Mouse (Mus musculus): Measurements from ENCODE around the gene Prorsd1. TPM values are rescaled to one million over a fixed set of nuclear protein-coding genes. Genes with fewer than 3 reads are reported as not detected.

Prorsd1 gene
- polyA plus RNA-seq (2015; fragmentation: Nextera tagmentation; extraction: Ambion mirVana): 6.4 and 9.4 TPM in 2 replicates

DNA sequence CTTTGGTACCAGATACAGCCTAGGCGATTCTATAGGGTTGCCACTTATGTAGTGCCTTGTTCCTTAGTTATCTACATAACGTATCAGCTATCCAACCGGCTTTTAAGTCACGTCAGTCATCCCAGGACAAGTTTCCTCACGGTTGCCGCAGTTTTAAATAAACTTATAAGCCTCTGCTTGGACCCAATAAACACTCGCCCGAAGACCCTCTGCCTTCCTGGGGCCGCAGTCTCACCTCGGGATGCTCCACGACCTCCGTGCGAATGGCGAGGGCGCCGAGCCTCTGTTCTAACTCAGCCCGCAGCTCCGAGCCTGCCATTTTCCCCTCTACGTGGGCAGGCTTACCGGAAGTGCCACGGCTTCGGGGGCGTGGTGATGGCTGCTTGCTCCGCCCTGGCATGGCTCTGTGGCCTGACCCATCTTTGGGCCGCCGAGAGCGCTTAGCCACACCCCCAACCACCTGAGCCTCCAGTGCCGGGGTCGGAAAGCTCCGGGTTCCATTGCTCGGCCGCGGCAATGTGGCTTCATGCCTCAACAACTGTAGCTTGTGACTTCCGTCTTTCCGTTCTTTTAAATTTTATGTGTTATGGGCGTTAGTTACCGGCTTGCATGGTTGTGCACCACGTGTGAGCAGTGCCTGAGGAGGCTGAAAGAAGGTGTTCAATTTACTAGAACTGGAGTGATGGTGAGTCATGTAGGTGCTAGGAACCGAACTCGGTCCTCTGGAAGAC is at the start of gene Prorsd1:
Gene Prorsd1 (minus strand): TSS at position 352 of the 731 bp plus-strand sequence.
- ATAC-seq: peak; percentile 96
- 4% methylated on average over 40 of the region's 40 CpGs for WGBS
- H3K9me3 ChIP-seq (ENCODE audit: control insufficient read depth, low read length): no peaks in the 10 kb centered on the region

DNA sequence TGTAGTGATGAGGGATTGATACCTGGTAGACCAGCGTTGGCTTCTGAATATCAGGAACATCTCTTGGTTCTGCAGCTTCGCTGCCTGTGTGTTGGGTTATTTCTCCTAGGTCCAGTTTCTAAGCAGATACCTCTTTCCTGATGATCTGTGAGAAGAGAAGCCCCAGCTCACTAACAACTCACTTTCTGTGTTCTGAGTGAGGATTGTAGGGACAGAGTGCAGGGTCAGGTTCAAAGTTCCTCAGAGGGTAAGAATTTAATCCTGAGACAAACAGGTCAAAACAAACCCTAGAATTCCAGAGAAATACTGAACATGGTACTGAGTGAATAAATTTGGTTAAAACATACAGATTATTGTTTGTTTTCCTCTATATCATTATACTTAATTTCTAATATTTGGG is 48.6 kb upstream of the Prorsd1 start:
- H3K4me3 ChIP-seq (replicated peaks; ENCODE audit: low read length): no peak overlapping the region

More for the DNA sequence above, at the start of gene Prorsd1:
- Histone ChIP-seq H3K36me3 (ENCODE audit: control insufficient read depth, insufficient read depth) (peaks cover under 1% of the 10 kb centered on the region; the same call in 1 of the 2 replicates), H3K4me1 (replicated peaks; ENCODE audit: control insufficient read depth, insufficient read depth, low read length) (peaks cover 6% of the 10 kb centered on the region; the same call in 1 of the 2 replicates), H3K27me3 (replicated peaks; ENCODE audit: control insufficient read depth, insufficient read depth, low read length) (no peaks in the 10 kb centered on the region), H3K27ac (ENCODE audit: low read length) (peak within 1 kb of the TSS; percentile 70), H3K9ac (replicated peaks; ENCODE audit: low read depth, low read length) (peak within 1 kb of the TSS; percentile 65), H3K4me3 (replicated peaks; ENCODE audit: low read length) (peak within 1 kb of the TSS; percentile 60), H3K4me2 (ENCODE audit: low read length) (peak within 1 kb of the TSS; percentile 69)

GRCm38 (mm10) chr11:29560990-29561389 is 46.2 kb upstream of the Prorsd1 start:
- WGBS: 91% methylated on average over 3 of the region's 3 CpGs

More for the DNA sequence above, 48.6 kb upstream of the Prorsd1 start:
- Histone ChIP-seq H3K9me3 (ENCODE audit: control insufficient read depth, low read length) (no peaks in the 10 kb centered on the region), H3K36me3 (ENCODE audit: control insufficient read depth, insufficient read depth) (no peaks in the 10 kb centered on the region), H3K27ac (ENCODE audit: low read length) (no peak overlapping the region), H3K4me1 (replicated peaks; ENCODE audit: control insufficient read depth, insufficient read depth, low read length) (no peaks in the 10 kb centered on the region), H3K27me3 (replicated peaks; ENCODE audit: control insufficient read depth, insufficient read depth, low read length) (no peaks in the 10 kb centered on the region), H3K9ac (replicated peaks; ENCODE audit: low read depth, low read length) (no peak overlapping the region), H3K4me2 (ENCODE audit: low read length) (no peak overlapping the region)
- WGBS: 86% methylated on average over 2 of the region's 2 CpGs
- ATAC-seq: no peak

DNA sequence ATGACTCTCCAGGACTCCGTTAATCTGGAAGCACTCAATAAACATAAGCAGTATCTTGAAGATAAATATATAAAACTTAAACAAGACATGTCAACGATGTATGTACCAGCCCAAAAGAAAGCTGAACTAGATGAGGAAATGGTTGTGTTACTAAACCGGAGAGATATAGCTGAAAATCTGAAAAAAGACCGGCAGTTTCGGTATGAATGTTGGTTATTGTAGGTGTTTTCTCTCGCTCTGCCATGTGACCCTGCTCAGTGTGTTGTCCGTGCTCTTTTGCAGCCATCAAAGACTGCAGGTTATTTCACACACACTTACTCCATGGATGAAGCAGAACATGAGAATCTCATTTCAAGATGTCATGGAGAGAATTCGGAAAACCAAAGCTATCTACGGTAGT is 45.6 kb upstream of the Prorsd1 start:
- Histone ChIP-seq H3K4me3 (replicated peaks; ENCODE audit: low read length) (no peak overlapping the region), H3K27me3 (replicated peaks; ENCODE audit: control insufficient read depth, insufficient read depth, low read length) (no peaks in the 10 kb centered on the region), H3K27ac (ENCODE audit: low read length) (no peak overlapping the region), H3K9ac (replicated peaks; ENCODE audit: low read depth, low read length) (no peak overlapping the region), H3K36me3 (ENCODE audit: control insufficient read depth, insufficient read depth) (no peaks in the 10 kb centered on the region), H3K4me1 (replicated peaks; ENCODE audit: control insufficient read depth, insufficient read depth, low read length) (no peaks in the 10 kb centered on the region), H3K9me3 (ENCODE audit: control insufficient read depth, low read length) (no peaks in the 10 kb centered on the region), H3K4me2 (ENCODE audit: low read length) (no peak overlapping the region)
- 92% methylated on average over 9 of the region's 9 CpGs for WGBS
- no peak for ATAC-seq

More at GRCm38 (mm10) chr11:29560990-29561389, 46.2 kb upstream of the Prorsd1 start:
- no peak overlapping the region for H3K4me3 ChIP-seq (replicated peaks; ENCODE audit: low read length)
- H3K9me3 ChIP-seq (ENCODE audit: control insufficient read depth, low read length): no peaks in the 10 kb centered on the region
- no peaks in the 10 kb centered on the region for H3K27me3 ChIP-seq (replicated peaks; ENCODE audit: control insufficient read depth, insufficient read depth, low read length)
- no peak overlapping the region for H3K27ac ChIP-seq (ENCODE audit: low read length)
- H3K9ac ChIP-seq (replicated peaks; ENCODE audit: low read depth, low read length): no peak overlapping the region
- no peaks in the 10 kb centered on the region for H3K4me1 ChIP-seq (replicated peaks; ENCODE audit: control insufficient read depth, insufficient read depth, low read length)
- H3K4me2 ChIP-seq (ENCODE audit: low read length): no peak overlapping the region
- no peak for ATAC-seq
- H3K36me3 ChIP-seq (ENCODE audit: control insufficient read depth, insufficient read depth): no peaks in the 10 kb centered on the region

GRCm38 (mm10) chr11:29549425-29549778 is 34.6 kb upstream of the Prorsd1 start:
- H3K4me3 ChIP-seq (replicated peaks; ENCODE audit: low read length): no peak overlapping the region
- no peak for ATAC-seq
- no peaks in the 10 kb centered on the region for H3K9me3 ChIP-seq (ENCODE audit: control insufficient read depth, low read length)
- H3K9ac ChIP-seq (replicated peaks; ENCODE audit: low read depth, low read length): no peak overlapping the region
- 90% methylated on average over 1 of the region's 1 CpGs for WGBS
- H3K27ac ChIP-seq (ENCODE audit: low read length): no peak overlapping the region
- H3K36me3 ChIP-seq (ENCODE audit: control insufficient read depth, insufficient read depth): peaks cover 7% of the 10 kb centered on the region; the same call in 1 of the 2 replicates
- no peaks in the 10 kb centered on the region for H3K27me3 ChIP-seq (replicated peaks; ENCODE audit: control insufficient read depth, insufficient read depth, low read length)
- H3K4me1 ChIP-seq (replicated peaks; ENCODE audit: control insufficient read depth, insufficient read depth, low read length): peaks cover 12% of the 10 kb centered on the region
- H3K4me2 ChIP-seq (ENCODE audit: low read length): no peak overlapping the region

DNA sequence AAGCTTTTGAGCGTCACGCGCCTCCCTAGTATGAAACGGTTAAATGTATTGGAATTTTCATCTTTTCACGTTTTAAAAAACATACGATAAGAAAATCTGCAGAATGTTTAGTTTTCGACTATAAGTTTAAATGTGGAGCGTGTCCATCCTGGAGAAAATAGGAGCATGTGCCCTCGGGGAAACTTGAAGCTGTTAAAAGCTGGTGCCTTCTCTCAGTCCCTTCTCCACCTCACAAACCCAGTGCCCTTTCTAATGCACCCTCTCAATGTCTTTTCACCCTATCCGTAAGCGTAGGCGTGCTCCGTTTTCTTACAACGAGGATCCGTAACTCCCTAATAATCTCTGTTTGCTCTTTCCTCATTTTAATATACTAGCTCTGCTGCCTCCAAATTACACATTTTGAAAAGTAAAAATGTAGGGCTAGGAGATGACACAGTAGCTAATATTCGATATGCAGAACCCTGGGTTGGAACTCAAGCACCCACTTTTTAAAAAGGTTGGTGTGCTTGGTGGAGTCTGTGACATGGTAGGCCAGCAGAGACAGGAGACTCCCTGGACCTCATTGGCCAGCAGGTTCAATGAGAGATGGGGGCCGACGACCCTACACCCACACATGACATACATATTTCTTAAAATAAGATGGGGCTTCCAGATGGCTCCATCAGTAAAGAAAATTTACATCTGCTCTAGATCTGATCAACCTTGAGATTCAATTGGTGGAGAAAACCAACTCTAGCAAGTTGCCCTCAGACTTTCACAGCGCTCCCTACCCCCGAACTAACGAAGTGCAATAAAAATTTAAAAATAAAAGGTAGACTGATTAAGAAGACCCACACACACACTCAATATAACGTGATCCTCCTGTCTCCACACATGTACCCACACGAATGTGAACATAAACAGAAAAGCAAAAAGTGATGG is 33.9 kb upstream of the Prorsd1 start:
- peaks cover 12% of the 10 kb centered on the region for H3K4me1 ChIP-seq (replicated peaks; ENCODE audit: control insufficient read depth, insufficient read depth, low read length)
- H3K4me2 ChIP-seq (ENCODE audit: low read length): peak overlapping the region; percentile 82
- H3K9me3 ChIP-seq (ENCODE audit: control insufficient read depth, low read length): no peaks in the 10 kb centered on the region
- peak overlapping the region; percentile 74 for H3K4me3 ChIP-seq (replicated peaks; ENCODE audit: low read length)
- WGBS: 25% methylated on average over 23 of the region's 23 CpGs
- ATAC-seq: no peak
- H3K36me3 ChIP-seq (ENCODE audit: control insufficient read depth, insufficient read depth): peaks cover 11% of the 10 kb centered on the region; the same call in 1 of the 2 replicates
- H3K27ac ChIP-seq (ENCODE audit: low read length): peak overlapping the region; percentile 90
- peak overlapping the region; percentile 85 for H3K9ac ChIP-seq (replicated peaks; ENCODE audit: low read depth, low read length)
- H3K27me3 ChIP-seq (replicated peaks; ENCODE audit: control insufficient read depth, insufficient read depth, low read length): no peaks in the 10 kb centered on the region

DNA sequence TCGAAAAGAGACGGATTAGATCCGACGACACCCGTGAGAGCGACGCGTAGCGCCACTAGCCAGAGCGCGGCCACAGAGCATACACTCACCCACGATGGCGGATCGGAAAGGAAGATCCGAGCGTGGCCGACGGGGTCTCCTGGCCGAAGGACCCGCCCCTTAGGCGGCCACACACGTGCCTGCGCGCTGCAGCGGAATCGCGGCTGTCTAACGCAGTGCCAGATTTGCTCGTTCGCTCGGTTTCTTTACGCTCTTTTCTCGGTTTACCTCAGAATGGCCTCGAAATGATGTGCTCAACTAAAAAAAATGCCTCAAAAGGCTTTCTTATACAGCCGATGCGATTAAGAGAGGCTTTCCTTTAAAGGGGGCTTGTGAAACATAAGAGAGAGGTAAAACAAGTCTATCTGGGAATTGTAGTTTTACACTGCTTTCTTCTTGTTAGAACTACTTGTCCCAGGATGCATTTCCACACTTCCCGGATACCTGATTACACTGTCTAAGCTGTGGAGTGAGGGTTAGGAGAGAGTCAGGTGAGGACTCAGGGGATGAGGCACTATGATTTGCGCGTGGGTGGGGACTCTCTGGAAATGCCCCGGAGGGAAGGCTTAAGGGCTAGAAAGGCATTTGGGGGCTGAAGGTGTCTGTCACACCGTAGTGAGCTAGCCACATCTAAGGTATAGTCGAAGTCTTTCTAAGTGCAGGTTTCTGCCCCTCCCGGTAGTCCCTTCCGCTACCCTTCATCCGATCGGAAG is 33.1 kb upstream of the Prorsd1 start, which contains the start of the genes Clhc1 and Rps27a:
Gene Clhc1 (plus strand): TSS at position 199 of the 752 bp plus-strand sequence.
Gene Rps27a (minus strand): TSS at position 358 of the 752 bp plus-strand sequence.
- ATAC-seq: peak; percentile 98
- peaks cover 12% of the 10 kb centered on the region for H3K4me1 ChIP-seq (replicated peaks; ENCODE audit: control insufficient read depth, insufficient read depth, low read length)
- WGBS: under 1% methylated on average over 46 of the region's 46 CpGs
- H3K36me3 ChIP-seq (ENCODE audit: control insufficient read depth, insufficient read depth): peaks cover 12% of the 10 kb centered on the region; the same call in 1 of the 2 replicates
- peak within 1 kb of the TSS; percentile 90 for H3K27ac ChIP-seq (ENCODE audit: low read length)
- peak within 1 kb of the TSS; percentile 82 for H3K4me2 ChIP-seq (ENCODE audit: low read length)
- H3K9me3 ChIP-seq (ENCODE audit: control insufficient read depth, low read length): no peaks in the 10 kb centered on the region
- H3K4me3 ChIP-seq (replicated peaks; ENCODE audit: low read length): peak within 1 kb of the TSS; percentile 74
- no peaks in the 10 kb centered on the region for H3K27me3 ChIP-seq (replicated peaks; ENCODE audit: control insufficient read depth, insufficient read depth, low read length)
- H3K9ac ChIP-seq (replicated peaks; ENCODE audit: low read depth, low read length): peak within 1 kb of the TSS; percentile 85

GRCm38 (mm10) chr11:29547249-29547751 is 32.5 kb upstream of the Prorsd1 start:
- peak overlapping the region; percentile 74 for H3K4me3 ChIP-seq (replicated peaks; ENCODE audit: low read length)
- no peaks in the 10 kb centered on the region for H3K27me3 ChIP-seq (replicated peaks; ENCODE audit: control insufficient read depth, insufficient read depth, low read length)
- H3K4me1 ChIP-seq (replicated peaks; ENCODE audit: control insufficient read depth, insufficient read depth, low read length): peaks cover 12% of the 10 kb centered on the region
- WGBS: 0% methylated on average over 27 of the region's 27 CpGs
- ATAC-seq: peak; percentile 13
- H3K4me2 ChIP-seq (ENCODE audit: low read length): peak overlapping the region; percentile 67
- peak overlapping the region; percentile 90 for H3K27ac ChIP-seq (ENCODE audit: low read length)
- peak overlapping the region; percentile 85 for H3K9ac ChIP-seq (replicated peaks; ENCODE audit: low read depth, low read length)
- no peaks in the 10 kb centered on the region for H3K9me3 ChIP-seq (ENCODE audit: control insufficient read depth, low read length)
- peaks cover 12% of the 10 kb centered on the region for H3K36me3 ChIP-seq (ENCODE audit: control insufficient read depth, insufficient read depth)
